Mouse (Mus musculus): ENCODE data around the gene Brsk1. TPM values are rescaled to one million over a fixed set of nuclear protein-coding genes. Genes with fewer than 3 reads are reported as not detected.

Brsk1 gene
- total and polyA plus RNA-seq, 2 experiments from 2014 or later = 6.2 to 205 TPM

DNA sequence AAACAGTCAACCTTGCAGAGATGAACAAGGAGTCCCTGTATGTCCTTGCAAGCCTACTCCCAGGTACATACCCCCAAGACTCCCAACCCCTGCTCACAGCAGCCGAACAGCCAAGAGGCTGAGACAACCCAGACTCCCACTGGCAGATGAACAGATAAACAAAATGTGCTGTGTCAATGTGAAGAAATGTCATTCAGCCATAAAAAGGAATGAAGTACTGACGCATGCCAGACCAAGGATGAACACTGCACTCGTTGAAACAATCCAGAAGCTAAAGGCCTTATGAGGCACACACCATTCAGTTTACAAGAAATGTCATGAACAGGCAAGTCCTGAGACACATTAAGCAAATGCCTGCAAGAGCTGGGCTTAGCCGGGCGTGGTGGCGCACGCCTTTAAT is 15.2 kb upstream of the Brsk1 start:
- Histone ChIP-seq H3K4me2 (ENCODE audit: low read depth) (no peak overlapping the region), H3K27me3 (ENCODE audit: insufficient read depth, low read length) (no peaks in the 10 kb centered on the region), H3K36me3 (ENCODE audit: insufficient read depth) (peaks cover 55% of the 10 kb centered on the region), H3K27ac (ENCODE audit: low read depth, low read length) (no peak overlapping the region), H3K4me1 (ENCODE audit: insufficient read depth) (no peaks in the 10 kb centered on the region), H3K9ac (no peak overlapping the region), H3K9me3 (ENCODE audit: low read length) (no peaks in the 10 kb centered on the region), H3K4me3 (ENCODE audit: low read depth, low read length) (no peak overlapping the region)
- ATAC-seq (no peak), DNase-seq (no peak)
- 88% methylated on average over 7 of the region's 7 CpGs for WGBS
- no peak for TF ChIP-seq CTCF (IDR thresholded peaks at IDR 0.05; ENCODE audit: low read depth)

GRCm38 (mm10) chr7:4683307-4683706 is 7.1 kb upstream of the Brsk1 start:
- no peak overlapping the region for H3K9ac ChIP-seq
- H3K4me1 ChIP-seq (ENCODE audit: insufficient read depth) = 0 out of 2 replicates have a peak, but pooled peaks cover 6% of the 10 kb centered on the region
- DNase-seq = no peak
- no peak overlapping the region for H3K27ac ChIP-seq (ENCODE audit: low read depth, low read length)
- no peak for ATAC-seq
- no peak for TF ChIP-seq CTCF (IDR thresholded peaks at IDR 0.05; ENCODE audit: low read depth)
- no peak overlapping the region for H3K4me3 ChIP-seq (ENCODE audit: low read depth, low read length)
- no peaks in the 10 kb centered on the region for H3K9me3 ChIP-seq (ENCODE audit: low read length)
- whole genome bisulfite sequencing = 86% methylated on average over 5 of the region's 5 CpGs
- H3K36me3 ChIP-seq (ENCODE audit: insufficient read depth) = peaks cover 29% of the 10 kb centered on the region
- H3K27me3 ChIP-seq (ENCODE audit: insufficient read depth, low read length) = no peaks in the 10 kb centered on the region
- no peak overlapping the region for H3K4me2 ChIP-seq (ENCODE audit: low read depth)

DNA sequence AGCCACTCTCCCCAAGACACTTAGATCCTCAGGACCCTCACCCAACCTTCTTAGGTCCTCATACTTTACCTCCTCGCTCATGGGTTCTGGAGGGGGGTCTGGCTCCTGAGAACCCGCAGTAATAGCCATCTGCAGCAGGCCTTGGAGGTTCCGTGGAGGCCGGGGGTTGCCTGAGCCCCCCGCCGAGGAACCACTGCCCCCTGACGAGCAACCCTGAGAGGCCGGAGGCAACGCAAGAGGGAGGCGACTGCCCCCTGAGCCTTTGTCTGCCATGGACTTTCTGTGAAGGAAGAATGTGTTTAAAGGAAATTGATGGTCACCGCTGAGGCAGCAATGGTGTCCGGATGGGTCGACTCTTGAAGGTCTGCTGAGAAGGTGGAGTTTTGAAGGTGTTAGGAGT is 6.2 kb upstream of the Brsk1 start:
- Histone ChIP-seq H3K9ac (peak overlapping the region; percentile 64), H3K4me3 (ENCODE audit: low read depth, low read length) (peak overlapping the region; percentile 70), H3K4me1 (ENCODE audit: insufficient read depth) (0 out of 2 replicates have a peak, but pooled peaks cover 6% of the 10 kb centered on the region), H3K27me3 (ENCODE audit: insufficient read depth, low read length) (no peaks in the 10 kb centered on the region), H3K27ac (ENCODE audit: low read depth, low read length) (peak overlapping the region; percentile 77), H3K4me2 (ENCODE audit: low read depth) (peak overlapping the region; percentile 87), H3K36me3 (ENCODE audit: insufficient read depth) (peaks cover 26% of the 10 kb centered on the region), H3K9me3 (ENCODE audit: low read length) (no peaks in the 10 kb centered on the region)
- peak; percentile 35 for TF ChIP-seq CTCF (IDR thresholded peaks at IDR 0.05; ENCODE audit: low read depth)
- DNase-seq (no peak), ATAC-seq (no peak; the same call in 1 of the 2 replicates)
- WGBS = 1% methylated on average over 13 of the region's 13 CpGs

GRCm38 (mm10) chr7:4684632-4685417 is 5.6 kb upstream of the Brsk1 start, which contains the start of gene Hspbp1:
Gene Hspbp1, minus strand, starts transcription at chr7:4685068.
- under 1% methylated on average over 32 of the region's 32 CpGs for WGBS
- peak; percentile 99 for ATAC-seq

DNA sequence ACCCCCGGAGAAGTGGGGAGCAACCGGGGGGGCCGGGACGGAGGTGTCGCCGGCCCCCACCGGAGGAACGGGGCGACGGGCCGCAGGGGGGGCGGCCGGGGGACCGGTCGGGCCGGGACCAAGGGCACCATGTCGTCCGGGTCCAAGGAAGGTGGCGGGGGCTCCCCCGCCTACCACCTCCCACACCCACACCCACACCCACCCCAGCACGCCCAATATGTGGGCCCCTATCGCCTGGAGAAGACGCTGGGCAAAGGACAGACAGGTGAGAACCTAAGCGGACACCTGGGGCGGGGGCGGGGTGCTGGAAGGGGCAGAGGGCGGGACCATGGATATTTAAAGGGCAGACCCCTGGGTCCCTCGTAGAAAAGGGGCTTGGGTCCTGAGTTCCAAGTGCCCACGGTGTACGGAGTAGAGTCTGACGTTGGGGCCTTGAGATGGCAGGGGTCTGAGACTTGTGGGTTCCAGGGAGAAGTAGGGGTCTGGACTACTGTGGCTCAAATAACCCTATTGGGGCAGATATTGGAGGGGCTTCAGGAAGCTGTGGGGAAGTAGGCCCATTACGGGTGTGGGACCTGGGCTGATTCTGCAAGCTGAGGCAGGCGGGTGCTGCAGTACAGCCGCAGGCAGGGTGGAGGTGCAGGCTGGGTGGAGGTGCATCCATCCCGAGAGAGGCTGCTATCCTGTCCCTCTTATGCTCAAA is 698 bp downstream of the Brsk1 start:
- WGBS = 2% methylated on average over 31 of the region's 35 CpGs
- peak overlapping the region; percentile 69 for H3K4me2 ChIP-seq (ENCODE audit: low read depth)
- TF ChIP-seq CTCF (IDR thresholded peaks at IDR 0.05; ENCODE audit: low read depth) = no peak
- H3K27ac ChIP-seq (ENCODE audit: low read depth, low read length) = peak overlapping the region; percentile 95
- peak; percentile 47 for DNase-seq
- H3K36me3 ChIP-seq (ENCODE audit: insufficient read depth) = peaks cover 29% of the 10 kb centered on the region
- H3K9ac ChIP-seq = peak overlapping the region; percentile 100
- no peaks in the 10 kb centered on the region for H3K9me3 ChIP-seq (ENCODE audit: low read length)
- peak overlapping the region; percentile 100 for H3K4me3 ChIP-seq (ENCODE audit: low read depth, low read length)
- no peaks in the 10 kb centered on the region for H3K27me3 ChIP-seq (ENCODE audit: insufficient read depth, low read length)
- no peaks in the 10 kb centered on the region for H3K4me1 ChIP-seq (ENCODE audit: insufficient read depth)
- ATAC-seq = peak; percentile 47

More at GRCm38 (mm10) chr7:4684632-4685417, 5.6 kb upstream of the Brsk1 start, which contains the start of gene Hspbp1:
- Histone ChIP-seq H3K4me1 (ENCODE audit: insufficient read depth) (0 out of 2 replicates have a peak, but pooled peaks cover 6% of the 10 kb centered on the region), H3K27me3 (ENCODE audit: insufficient read depth, low read length) (no peaks in the 10 kb centered on the region), H3K9ac (peak within 1 kb of the TSS; percentile 64), H3K9me3 (ENCODE audit: low read length) (no peaks in the 10 kb centered on the region), H3K36me3 (ENCODE audit: insufficient read depth) (peaks cover 24% of the 10 kb centered on the region), H3K4me2 (ENCODE audit: low read depth) (peak within 1 kb of the TSS; percentile 87), H3K4me3 (ENCODE audit: low read depth, low read length) (peak within 1 kb of the TSS; percentile 70), H3K27ac (ENCODE audit: low read depth, low read length) (peak within 1 kb of the TSS; percentile 77)
- TF ChIP-seq CTCF (IDR thresholded peaks at IDR 0.05; ENCODE audit: low read depth) = no peak
- DNase-seq = peak; percentile 94

DNA sequence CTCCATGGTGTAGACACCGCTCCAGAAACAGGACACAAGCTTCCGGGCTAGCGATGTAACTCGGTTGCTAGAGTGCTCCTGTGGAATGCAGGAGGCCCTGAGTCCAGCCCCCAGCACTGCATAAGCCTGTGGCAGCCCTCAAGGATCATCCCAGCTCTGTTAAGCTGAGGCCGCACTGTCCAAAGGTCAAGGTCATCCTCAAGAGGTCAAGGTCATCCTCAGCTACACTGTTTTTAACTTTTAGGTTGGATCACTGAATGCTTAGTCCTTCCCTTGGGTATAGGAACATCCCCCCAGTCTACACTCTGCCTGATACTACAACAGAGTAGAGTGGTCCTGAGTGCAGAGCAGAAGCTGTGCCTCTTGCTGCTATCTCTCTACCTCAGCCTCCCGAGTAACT is 2.6 kb downstream of the Brsk1 start:
- TF ChIP-seq CTCF (IDR thresholded peaks at IDR 0.05; ENCODE audit: low read depth) = no peak
- 92% methylated on average over 6 of the region's 6 CpGs for WGBS
- no peak overlapping the region for H3K9ac ChIP-seq
- H3K4me1 ChIP-seq (ENCODE audit: insufficient read depth) = no peaks in the 10 kb centered on the region
- H3K9me3 ChIP-seq (ENCODE audit: low read length) = no peaks in the 10 kb centered on the region
- no peaks in the 10 kb centered on the region for H3K27me3 ChIP-seq (ENCODE audit: insufficient read depth, low read length)
- no peak for DNase-seq
- H3K36me3 ChIP-seq (ENCODE audit: insufficient read depth) = peaks cover 46% of the 10 kb centered on the region
- no peak overlapping the region for H3K27ac ChIP-seq (ENCODE audit: low read depth, low read length)
- no peak overlapping the region for H3K4me3 ChIP-seq (ENCODE audit: low read depth, low read length)
- ATAC-seq = no peak
- H3K4me2 ChIP-seq (ENCODE audit: low read depth) = no peak overlapping the region

- H3K9ac ChIP-seq = no peak overlapping the region
- H3K4me3 ChIP-seq (ENCODE audit: low read depth, low read length) = no peak overlapping the region
- H3K36me3 ChIP-seq (ENCODE audit: insufficient read depth) = peaks cover 85% of the 10 kb centered on the region
- no peak for TF ChIP-seq CTCF (IDR thresholded peaks at IDR 0.05; ENCODE audit: low read depth)
- no peak overlapping the region for H3K27ac ChIP-seq (ENCODE audit: low read depth, low read length)
- no peaks in the 10 kb centered on the region for H3K9me3 ChIP-seq (ENCODE audit: low read length)
- WGBS = 38% methylated on average over 8 of the region's 8 CpGs
- H3K27me3 ChIP-seq (ENCODE audit: insufficient read depth, low read length) = no peaks in the 10 kb centered on the region
- H3K4me2 ChIP-seq (ENCODE audit: low read depth) = no peak overlapping the region
- DNase-seq (no peak), ATAC-seq (no peak)
- H3K4me1 ChIP-seq (ENCODE audit: insufficient read depth) = no peaks in the 10 kb centered on the region
Measured at GRCm38 (mm10) chr7:4702334-4702733, 11.9 kb downstream of the Brsk1 start.
